Mouse (Mus musculus): ENCODE results near the gene Ank. TPM values are rescaled to one million over a fixed set of nuclear protein-coding genes. Genes with fewer than 3 reads are reported as not detected.

The Ank gene
- polyA plus RNA-seq, 1 experiment: 35.9 TPM

- no peak for DNase-seq (ENCODE audit: low read depth)
- TF ChIP-seq POLR2A (IDR thresholded peaks at IDR 0.05; ENCODE audit: borderline replicate concordance, extremely low read depth, insufficient read depth, insufficient read length, poor library complexity, severe bottlenecking) (no peak), CTCF (IDR thresholded peaks at IDR 0.05; ENCODE audit: borderline replicate concordance, extremely low read depth, insufficient read depth, insufficient read length) (no peak)
Measured at GRCm38 (mm10) chr15:27487059-27487458, 20.6 kb downstream of the Ank start.

GRCm38 (mm10) chr15:27488042-27488441 lies 21.6 kb downstream of the Ank start:
- DNase-seq (ENCODE audit: low read depth): peak; percentile 77
- TF ChIP-seq POLR2A (IDR thresholded peaks at IDR 0.05; ENCODE audit: borderline replicate concordance, extremely low read depth, insufficient read depth, insufficient read length, poor library complexity, severe bottlenecking): no peak
- TF ChIP-seq CTCF (IDR thresholded peaks at IDR 0.05; ENCODE audit: borderline replicate concordance, extremely low read depth, insufficient read depth, insufficient read length): no peak

DNA sequence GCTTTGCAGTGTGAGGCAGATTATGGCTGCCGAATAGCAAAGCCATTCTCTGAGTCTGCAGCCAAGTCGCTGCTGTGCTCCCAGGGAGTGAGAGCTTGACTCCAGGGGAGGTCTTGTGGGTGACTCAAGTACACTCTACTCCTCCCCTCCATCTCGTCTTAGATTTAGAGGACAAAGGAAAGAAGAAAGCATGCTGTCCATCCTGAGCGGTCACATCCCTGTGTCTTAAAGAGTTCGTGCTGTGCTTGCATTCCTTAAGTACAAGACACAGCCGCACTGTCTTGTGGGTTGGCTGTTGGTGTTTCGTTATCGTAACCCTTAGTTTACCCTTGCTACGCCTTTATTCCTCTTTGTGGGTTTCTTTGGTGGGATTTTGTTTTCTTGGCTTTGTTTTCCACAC lies 24.2 kb downstream of the Ank start:
- no peak for DNase-seq (ENCODE audit: low read depth)
- TF ChIP-seq CTCF (IDR thresholded peaks at IDR 0.05; ENCODE audit: borderline replicate concordance, extremely low read depth, insufficient read depth, insufficient read length): no peak
- TF ChIP-seq POLR2A (IDR thresholded peaks at IDR 0.05; ENCODE audit: borderline replicate concordance, extremely low read depth, insufficient read depth, insufficient read length, poor library complexity, severe bottlenecking): no peak

DNA sequence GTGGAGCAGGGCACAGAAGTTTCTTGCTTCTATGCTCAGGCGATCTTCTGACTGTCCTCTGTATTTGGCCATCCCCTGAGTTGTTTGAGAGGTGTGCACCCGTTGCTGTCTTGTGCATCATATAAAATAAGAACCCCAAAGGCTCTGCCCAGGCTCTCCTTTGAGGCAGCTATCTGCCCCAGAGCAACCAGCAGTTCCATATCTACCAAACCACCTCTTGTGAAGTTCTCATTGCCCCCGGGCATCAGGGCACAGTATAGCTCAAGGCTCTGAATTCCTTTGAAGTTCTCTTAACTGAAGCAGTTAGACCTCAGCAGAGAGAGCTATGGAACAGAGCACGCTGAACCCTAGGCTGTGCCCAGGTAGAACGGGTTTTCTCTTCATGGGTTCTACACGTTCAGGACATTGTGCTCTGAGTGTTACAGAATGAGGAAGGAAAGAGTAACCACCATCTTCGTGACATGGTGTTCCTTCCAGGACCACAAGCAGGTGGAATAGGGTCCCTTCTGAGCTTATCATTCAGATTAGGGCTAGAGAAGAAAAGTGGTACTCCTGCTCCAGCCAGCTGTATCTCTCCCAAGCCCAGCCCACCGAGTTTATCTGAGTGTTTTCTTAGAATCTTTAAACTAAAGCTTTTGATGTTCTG lies 25.1 kb downstream of the Ank start:
- TF ChIP-seq POLR2A (IDR thresholded peaks at IDR 0.05; ENCODE audit: borderline replicate concordance, extremely low read depth, insufficient read depth, insufficient read length, poor library complexity, severe bottlenecking) (no peak), CTCF (IDR thresholded peaks at IDR 0.05; ENCODE audit: borderline replicate concordance, extremely low read depth, insufficient read depth, insufficient read length) (no peak)
- DNase-seq (ENCODE audit: low read depth): no peak

- TF ChIP-seq CTCF (IDR thresholded peaks at IDR 0.05; ENCODE audit: borderline replicate concordance, extremely low read depth, insufficient read depth, insufficient read length) (no peak), POLR2A (IDR thresholded peaks at IDR 0.05; ENCODE audit: borderline replicate concordance, extremely low read depth, insufficient read depth, insufficient read length, poor library complexity, severe bottlenecking) (no peak)
- DNase-seq (ENCODE audit: low read depth): no peak
Measured at GRCm38 (mm10) chr15:27492156-27492555, 25.7 kb downstream of the Ank start.

DNA sequence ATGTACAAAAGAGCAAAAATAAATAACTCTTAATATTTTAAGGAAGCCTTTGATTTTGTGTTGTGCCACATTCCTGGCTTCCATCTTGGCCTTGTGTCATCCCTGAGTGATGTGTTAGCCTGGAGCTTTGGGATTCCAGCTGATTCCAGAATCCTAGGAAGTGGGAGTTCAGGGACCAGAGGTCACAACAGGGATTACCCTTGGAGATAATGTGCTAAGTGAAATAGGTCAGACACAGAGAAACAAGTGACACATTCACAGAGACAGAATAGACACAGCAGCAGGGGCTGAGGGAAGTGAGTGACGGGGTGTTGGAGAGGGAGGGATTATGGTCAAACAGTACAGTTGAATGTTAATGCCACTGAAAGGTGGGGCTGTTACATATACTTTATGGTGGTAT lies 26.3 kb downstream of the Ank start:
- DNase-seq (ENCODE audit: low read depth): no peak
- TF ChIP-seq CTCF (IDR thresholded peaks at IDR 0.05; ENCODE audit: borderline replicate concordance, extremely low read depth, insufficient read depth, insufficient read length): no peak
- no peak for TF ChIP-seq POLR2A (IDR thresholded peaks at IDR 0.05; ENCODE audit: borderline replicate concordance, extremely low read depth, insufficient read depth, insufficient read length, poor library complexity, severe bottlenecking)

DNA sequence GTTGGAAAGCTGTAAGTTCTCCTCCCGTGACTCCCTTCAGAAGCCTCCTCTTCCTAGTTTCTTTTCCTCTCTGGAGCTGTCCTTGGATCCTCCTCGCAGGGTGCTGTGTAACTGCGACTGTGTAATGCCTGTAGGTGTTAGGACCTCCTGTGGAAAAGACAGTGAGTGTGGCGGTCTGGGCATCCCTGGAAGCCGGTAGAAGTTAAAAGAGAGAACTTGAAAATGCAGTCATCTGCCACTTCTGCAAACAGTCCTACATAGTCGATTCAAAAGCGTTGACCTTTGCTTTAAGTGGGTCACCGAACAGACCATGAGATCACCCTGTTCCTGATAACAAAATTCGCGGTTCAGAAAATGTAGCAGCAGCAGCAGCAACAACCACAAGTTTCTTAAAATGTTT lies 27.0 kb downstream of the Ank start:
- TF ChIP-seq POLR2A (IDR thresholded peaks at IDR 0.05; ENCODE audit: borderline replicate concordance, extremely low read depth, insufficient read depth, insufficient read length, poor library complexity, severe bottlenecking) (no peak), CTCF (IDR thresholded peaks at IDR 0.05; ENCODE audit: borderline replicate concordance, extremely low read depth, insufficient read depth, insufficient read length) (no peak)

DNA sequence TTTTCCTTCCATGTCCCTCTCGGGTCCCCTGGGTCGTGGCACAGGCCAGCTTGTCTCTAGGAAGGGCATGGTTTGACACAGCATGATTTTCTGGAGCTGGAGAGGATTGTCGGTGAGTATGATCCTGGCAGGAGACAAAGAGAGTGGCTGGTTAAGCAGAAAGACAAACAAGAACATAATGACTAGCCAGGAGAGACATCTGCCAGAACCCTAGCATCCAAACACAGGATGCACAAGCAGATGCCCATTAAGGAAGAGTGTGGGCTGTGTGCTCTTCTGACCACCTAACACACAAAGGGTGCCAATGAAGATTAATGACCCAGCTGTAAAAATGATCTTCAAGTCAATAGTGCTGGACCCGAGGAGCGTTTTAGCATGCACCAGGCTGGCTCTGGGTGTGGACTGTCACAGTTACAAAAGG lies 29.5 kb downstream of the Ank start:
- peak; percentile 46 for DNase-seq (ENCODE audit: low read depth)
- no peak for TF ChIP-seq POLR2A (IDR thresholded peaks at IDR 0.05; ENCODE audit: borderline replicate concordance, extremely low read depth, insufficient read depth, insufficient read length, poor library complexity, severe bottlenecking)
- no peak for TF ChIP-seq CTCF (IDR thresholded peaks at IDR 0.05; ENCODE audit: borderline replicate concordance, extremely low read depth, insufficient read depth, insufficient read length)

More for the DNA sequence above, 27.0 kb downstream of the Ank start:
- no peak for DNase-seq (ENCODE audit: low read depth)

- DNase-seq (ENCODE audit: low read depth): no peak
- no peak for TF ChIP-seq POLR2A (IDR thresholded peaks at IDR 0.05; ENCODE audit: borderline replicate concordance, extremely low read depth, insufficient read depth, insufficient read length, poor library complexity, severe bottlenecking)
- TF ChIP-seq CTCF (IDR thresholded peaks at IDR 0.05; ENCODE audit: borderline replicate concordance, extremely low read depth, insufficient read depth, insufficient read length): no peak
Measured at GRCm38 (mm10) chr15:27496596-27497299, 30.3 kb downstream of the Ank start.

- no peak for DNase-seq (ENCODE audit: low read depth)
- TF ChIP-seq POLR2A (IDR thresholded peaks at IDR 0.05; ENCODE audit: borderline replicate concordance, extremely low read depth, insufficient read depth, insufficient read length, poor library complexity, severe bottlenecking) (no peak), CTCF (IDR thresholded peaks at IDR 0.05; ENCODE audit: borderline replicate concordance, extremely low read depth, insufficient read depth, insufficient read length) (no peak)
Measured at GRCm38 (mm10) chr15:27497300-27497997, 31.0 kb downstream of the Ank start.

GRCm38 (mm10) chr15:27498078-27498477 lies 31.6 kb downstream of the Ank start:
- DNase-seq (ENCODE audit: low read depth): no peak

More at GRCm38 (mm10) chr15:27498078-27498477, 31.6 kb downstream of the Ank start:
- no peak for TF ChIP-seq POLR2A (IDR thresholded peaks at IDR 0.05; ENCODE audit: borderline replicate concordance, extremely low read depth, insufficient read depth, insufficient read length, poor library complexity, severe bottlenecking)
- TF ChIP-seq CTCF (IDR thresholded peaks at IDR 0.05; ENCODE audit: borderline replicate concordance, extremely low read depth, insufficient read depth, insufficient read length): no peak
